Mouse (Mus musculus) limb, embryonic 14.5 days (tissue): ENCODE measurements at regions not wholly inside any gene's neighbourhood (a gene's known extent, or its start where the extent isn't known, plus 50 kb on each side); places are given as distances from the start of the nearest gene placed in this dataset.

ENCODE experiments used
- ATAC-seq: fragments of 200-750 bp; cut with Nextera tagmentation; 2 replicates; pipeline ENCODE4 v1.8.0; 2017; ENCODE audit warnings: low read depth, moderate number of reproducible peaks, moderate TSS enrichment; ENCODE audit not compliant: low FRiP score
- DNase-seq: peaks from one replicate; pipeline ENCODE4 v3.0.0-alpha.2; 2015; ENCODE audit warnings: low spot score
- H3K27ac ChIP-seq: fragments of 300-500 bp; sonication (generic); replicated peaks from 2 replicates; pipeline ENCODE4 v1.5.1; 2014; ENCODE audit warnings: low read depth, mild to moderate bottlenecking, low read length, moderate library complexity, mixed read lengths
- H3K27me3 ChIP-seq: fragments of 300-500 bp; sonication (generic); 2 replicates; pipeline ENCODE4 v1.6.1; 2014; ENCODE audit warnings: low read length, mixed read lengths; ENCODE audit not compliant: control insufficient read depth, insufficient read depth
- H3K36me3 ChIP-seq: fragments of 300-500 bp; sonication (generic); 2 replicates; pipeline ENCODE4 v1.6.1; 2014; ENCODE audit warnings: mild to moderate bottlenecking, low read length, moderate library complexity, mixed read lengths; ENCODE audit not compliant: control insufficient read depth, insufficient read depth
- H3K4me1 ChIP-seq: fragments of 300-500 bp; sonication (generic); 2 replicates; pipeline ENCODE4 v1.6.1; 2014; ENCODE audit warnings: antibody characterized with exemption, low read length, mixed read lengths; ENCODE audit not compliant: control insufficient read depth, insufficient read depth
- H3K4me2 ChIP-seq: fragments of 300-500 bp; sonication (generic); replicated peaks from 2 replicates; pipeline ENCODE4 v1.6.1; 2014; ENCODE audit warnings: low read depth, mild to moderate bottlenecking, low read length, moderate library complexity; ENCODE audit not compliant: severe bottlenecking
- H3K4me3 ChIP-seq: fragments of 300-500 bp; sonication (generic); replicated peaks from 2 replicates; pipeline ENCODE4 v1.5.1; 2014; ENCODE audit warnings: low read length
- H3K9ac ChIP-seq: fragments of 300-500 bp; sonication (generic); 2 replicates; pipeline ENCODE4 v1.6.1; 2014; ENCODE audit warnings: mild to moderate bottlenecking, low read depth, low read length, moderate library complexity; ENCODE audit not compliant: severe bottlenecking
- H3K9me3 ChIP-seq: fragments of 300-500 bp; sonication (generic); 2 replicates; pipeline ENCODE4 v1.6.1; 2016; ENCODE audit warnings: low read length; ENCODE audit not compliant: control insufficient read depth
- POLR2A ChIP-seq: fragments of 200-500 bp; IDR thresholded peaks from 2 replicates; pipeline ENCODE4 v1.8.0; 2012; ENCODE audit warnings: inconsistent platforms, mild to moderate bottlenecking, moderate library complexity, borderline replicate concordance; ENCODE audit not compliant: insufficient read depth, insufficient read length; ENCODE audit errors: extremely low read depth
- WGBS: fragments of 180-500 bp; shearing (Covaris S2); extraction: QIAGEN DNeasy Blood & Tissue Kit; methylation state at CpG from one replicate; pipeline ENCODE4 v1.1.7; 2014; 5-methylcytosine and 5-hydroxymethylcytosine counted together

GRCm38 (mm10) chr1:23207843-23208242, 105.8 kb upstream of the 4933415F23Rik start:
- no peaks in the 10 kb centered on the region for H3K27me3 ChIP-seq
- H3K36me3 ChIP-seq, result no peaks in the 10 kb centered on the region
- H3K9ac ChIP-seq, result no peak overlapping the region
- DNase-seq (no peak), ATAC-seq (no peak)
- H3K4me3 ChIP-seq, result no peak overlapping the region
- no peaks in the 10 kb centered on the region for H3K4me1 ChIP-seq
- WGBS, result 69% methylated on average over 1 of the region's 1 CpGs
- TF ChIP-seq POLR2A, result no peak
- H3K9me3 ChIP-seq, result no peaks in the 10 kb centered on the region
- H3K4me2 ChIP-seq, result no peak overlapping the region
- no peak overlapping the region for H3K27ac ChIP-seq

- H3K4me1 ChIP-seq, result no peaks in the 10 kb centered on the region
- H3K4me2 ChIP-seq, result no peak overlapping the region
- ATAC-seq (no peak), DNase-seq (no peak)
- H3K27me3 ChIP-seq, result no peaks in the 10 kb centered on the region
- H3K9ac ChIP-seq, result no peak overlapping the region
- TF ChIP-seq POLR2A, result no peak
- WGBS, result 68% methylated on average over 4 of the region's 4 CpGs
- no peak overlapping the region for H3K4me3 ChIP-seq
- no peaks in the 10 kb centered on the region for H3K36me3 ChIP-seq
- H3K27ac ChIP-seq, result no peak overlapping the region
- no peaks in the 10 kb centered on the region for H3K9me3 ChIP-seq
These were observed 105.0 kb upstream of the 4933415F23Rik start for GRCm38 (mm10) chr1:23207024-23207423.

GRCm38 (mm10) chr1:23202511-23203435, 100.7 kb upstream of the 4933415F23Rik start:
- DNase-seq, result no peak
- no peak for TF ChIP-seq POLR2A

DNA sequence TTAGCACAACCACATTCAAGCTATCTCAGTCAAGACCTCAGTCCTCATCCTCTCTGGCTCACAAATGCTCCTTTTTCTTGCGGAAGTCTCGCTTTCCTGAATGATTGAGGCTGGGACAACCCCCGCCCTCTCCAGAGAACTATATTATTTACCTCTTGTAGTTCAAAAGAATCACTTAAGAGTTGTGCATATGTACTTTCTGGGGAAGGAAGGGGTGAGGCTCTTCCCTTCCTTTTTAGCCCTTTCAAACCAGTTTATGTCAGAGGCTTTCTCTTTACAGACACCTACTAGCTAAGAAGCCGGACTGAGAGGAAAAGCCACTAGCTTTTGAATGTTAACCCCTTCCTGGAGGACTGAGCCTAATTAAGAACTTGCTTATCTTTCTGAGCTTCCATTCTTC, 98.4 kb upstream of the 4933415F23Rik start:
- Histone ChIP-seq H3K4me3 (no peak overlapping the region), H3K27ac (no peak overlapping the region), H3K4me1 (no peaks in the 10 kb centered on the region), H3K27me3 (no peaks in the 10 kb centered on the region), H3K36me3 (no peaks in the 10 kb centered on the region), H3K9ac (no peak overlapping the region), H3K9me3 (no peaks in the 10 kb centered on the region), H3K4me2 (no peak overlapping the region)
- DNase-seq (no peak), ATAC-seq (no peak)
- no peak for TF ChIP-seq POLR2A
- 53% methylated on average over 4 of the region's 4 CpGs for WGBS

More at GRCm38 (mm10) chr1:23202511-23203435, 100.7 kb upstream of the 4933415F23Rik start:
- Histone ChIP-seq H3K4me3 (no peak overlapping the region), H3K4me1 (no peaks in the 10 kb centered on the region), H3K27ac (no peak overlapping the region), H3K9ac (no peak overlapping the region), H3K9me3 (no peaks in the 10 kb centered on the region), H3K36me3 (no peaks in the 10 kb centered on the region), H3K4me2 (no peak overlapping the region), H3K27me3 (no peaks in the 10 kb centered on the region)
- 55% methylated on average over 5 of the region's 5 CpGs for WGBS
- no peak for ATAC-seq

GRCm38 (mm10) chr1:23190316-23191005, 88.4 kb upstream of the 4933415F23Rik start:
- Histone ChIP-seq H3K4me3 (no peak overlapping the region), H3K36me3 (no peaks in the 10 kb centered on the region), H3K4me2 (no peak overlapping the region), H3K9me3 (no peaks in the 10 kb centered on the region), H3K9ac (no peak overlapping the region), H3K4me1 (peaks cover 4% of the 10 kb centered on the region; the same call in 1 of the 2 replicates), H3K27me3 (no peaks in the 10 kb centered on the region), H3K27ac (no peak overlapping the region)
- no peak for TF ChIP-seq POLR2A
- 76% methylated on average over 3 of the region's 3 CpGs for WGBS
- no peak for DNase-seq
- no peak for ATAC-seq
